Mouse (Mus musculus) hindbrain, embryonic 12.5 days (tissue): ENCODE results near the gene Kxd1. TPM values are rescaled to one million over a fixed set of nuclear protein-coding genes. Genes with fewer than 3 reads are reported as not detected.

Experiments used
- ATAC-seq: fragments of 200-750 bp; cut with Nextera tagmentation; 2 replicates; pipeline ENCODE4 v1.8.0; 2017; ENCODE audit warnings: moderate TSS enrichment; ENCODE audit not compliant: low FRiP score
- H3K27ac ChIP-seq: fragments of 300-500 bp; sonication (generic); 2 replicates; pipeline ENCODE4 v1.5.1; 2016; ENCODE audit warnings: mild to moderate bottlenecking
- H3K27me3 ChIP-seq: fragments of 300-500 bp; sonication (generic); 2 replicates; pipeline ENCODE4 v1.6.1; 2016; ENCODE audit warnings: mild to moderate bottlenecking
- H3K36me3 ChIP-seq: fragments of 300-500 bp; sonication (generic); 2 replicates; pipeline ENCODE4 v1.6.1; 2016; ENCODE audit warnings: mild to moderate bottlenecking
- H3K4me1 ChIP-seq: fragments of 300-500 bp; sonication (generic); 2 replicates; pipeline ENCODE4 v1.6.1; 2016
- H3K4me2 ChIP-seq: fragments of 300-500 bp; sonication (generic); replicated peaks from 2 replicates; pipeline ENCODE4 v1.6.1; 2016; ENCODE audit warnings: mild to moderate bottlenecking
- H3K4me3 ChIP-seq: fragments of 300-500 bp; sonication (generic); 2 replicates; pipeline ENCODE4 v1.5.1; 2016; ENCODE audit warnings: mild to moderate bottlenecking
- H3K9ac ChIP-seq: fragments of 300-500 bp; sonication (generic); 2 replicates; pipeline ENCODE4 v1.6.1; 2016; ENCODE audit warnings: mild to moderate bottlenecking, moderate library complexity
- H3K9me3 ChIP-seq: fragments of 300-500 bp; sonication (generic); replicated peaks from 2 replicates; pipeline ENCODE4 v1.6.1; 2016; ENCODE audit warnings: mild to moderate bottlenecking
- WGBS: fragments of 180-500 bp; shearing (Covaris S2); methylation state at CpG from one replicate; pipeline ENCODE4 v1.1.7; 2016; 5-methylcytosine and 5-hydroxymethylcytosine counted together
- polyA plus RNA-seq: library from polyadenylated mRNA; unstranded; fragments of >200 nt; fragmentation: Nextera tagmentation; extraction: Ambion mirVana; gene quantifications from 2 replicates; pipeline ENCODE4 v1.2.1, GENCODE M21; 2016

The Kxd1 gene
- polyA plus RNA-seq, 1 experiment from 2014 or later = 48.5 TPM

- no peak for ATAC-seq
- H3K9ac ChIP-seq = peak overlapping the region; percentile 99
- peak overlapping the region; percentile 100 for H3K4me3 ChIP-seq
- H3K27ac ChIP-seq = peak overlapping the region; percentile 96; the same call in 1 of the 2 replicates
- 16% methylated on average over 25 of the region's 25 CpGs for WGBS
- peaks cover 38% of the 10 kb centered on the region for H3K36me3 ChIP-seq
- H3K4me2 ChIP-seq = peak overlapping the region; percentile 97
- H3K4me1 ChIP-seq = peaks cover 33% of the 10 kb centered on the region
- H3K9me3 ChIP-seq = no peaks in the 10 kb centered on the region
- H3K27me3 ChIP-seq = no peaks in the 10 kb centered on the region
These were observed 18.3 kb downstream of the Kxd1 start for GRCm38 (mm10) chr8:70509281-70509952.

- 65% methylated on average over 5 of the region's 5 CpGs for WGBS
- H3K27ac ChIP-seq = peak overlapping the region; percentile 94
- H3K4me2 ChIP-seq = peak overlapping the region; percentile 87; the same call in 1 of the 2 replicates
- no peak for ATAC-seq
- H3K4me3 ChIP-seq = peak overlapping the region; percentile 74; the same call in 1 of the 2 replicates
- H3K9ac ChIP-seq = no peak overlapping the region
- H3K36me3 ChIP-seq = peaks cover 21% of the 10 kb centered on the region
- peaks cover 44% of the 10 kb centered on the region for H3K4me1 ChIP-seq
- no peaks in the 10 kb centered on the region for H3K9me3 ChIP-seq
- peaks cover 23% of the 10 kb centered on the region for H3K27me3 ChIP-seq
These were observed 20.7 kb downstream of the Kxd1 start for GRCm38 (mm10) chr8:70507027-70507393.

GRCm38 (mm10) chr8:70506328-70507026 is 21.3 kb downstream of the Kxd1 start, which contains the start of gene Rex1bd:
Rex1bd (minus strand) TSS chr8:70506752.
- Histone ChIP-seq H3K36me3 (peaks cover 21% of the 10 kb centered on the region), H3K4me1 (peaks cover 43% of the 10 kb centered on the region), H3K9ac (peak within 1 kb of the TSS; percentile 85), H3K27me3 (peaks cover 28% of the 10 kb centered on the region), H3K4me3 (peak within 1 kb of the TSS; percentile 74), H3K27ac (peak within 1 kb of the TSS; percentile 94), H3K4me2 (peak within 1 kb of the TSS; percentile 87), H3K9me3 (no peaks in the 10 kb centered on the region)
- WGBS = 1% methylated on average over 40 of the region's 40 CpGs
- ATAC-seq = peak; percentile 85

DNA sequence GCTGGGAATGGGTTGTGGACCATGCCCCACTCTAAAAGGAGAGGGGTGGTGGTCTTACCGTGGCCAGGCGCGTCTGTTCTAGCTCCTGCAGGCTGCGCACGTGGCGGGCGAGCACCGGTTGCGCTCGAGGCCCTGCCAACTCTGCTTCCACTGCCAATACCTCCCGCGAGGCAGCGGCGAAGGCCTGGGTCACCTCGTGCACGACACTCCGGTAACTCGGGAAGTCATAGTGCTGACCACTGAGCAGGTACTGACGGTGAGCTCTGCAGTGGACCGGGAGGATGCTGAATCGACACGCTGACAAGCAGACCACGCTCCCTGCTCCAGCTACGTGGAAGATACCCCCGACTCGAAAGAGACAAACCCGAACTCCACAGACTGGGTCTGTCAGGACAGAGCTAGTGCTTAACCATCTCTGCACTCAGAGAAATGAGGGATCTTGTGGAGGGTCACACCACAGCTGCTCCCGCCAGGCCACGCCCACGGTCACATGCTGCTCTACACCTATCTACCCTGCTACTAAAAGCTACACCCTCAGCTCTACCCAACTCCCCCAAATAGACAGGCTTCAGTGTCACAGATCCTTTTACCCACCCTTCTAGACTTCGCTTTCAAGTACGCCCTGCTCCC is 21.9 kb downstream of the Kxd1 start:
- peak overlapping the region; percentile 87 for H3K4me2 ChIP-seq
- ATAC-seq = peak; percentile 18; the same call in 1 of the 2 replicates
- H3K36me3 ChIP-seq = peaks cover 21% of the 10 kb centered on the region
- H3K9me3 ChIP-seq = no peaks in the 10 kb centered on the region
- WGBS = 36% methylated on average over 32 of the region's 32 CpGs
- H3K27ac ChIP-seq = peak overlapping the region; percentile 94
- peaks cover 35% of the 10 kb centered on the region for H3K27me3 ChIP-seq
- peaks cover 45% of the 10 kb centered on the region for H3K4me1 ChIP-seq
- H3K4me3 ChIP-seq = peak overlapping the region; percentile 74
- peak overlapping the region; percentile 85 for H3K9ac ChIP-seq

DNA sequence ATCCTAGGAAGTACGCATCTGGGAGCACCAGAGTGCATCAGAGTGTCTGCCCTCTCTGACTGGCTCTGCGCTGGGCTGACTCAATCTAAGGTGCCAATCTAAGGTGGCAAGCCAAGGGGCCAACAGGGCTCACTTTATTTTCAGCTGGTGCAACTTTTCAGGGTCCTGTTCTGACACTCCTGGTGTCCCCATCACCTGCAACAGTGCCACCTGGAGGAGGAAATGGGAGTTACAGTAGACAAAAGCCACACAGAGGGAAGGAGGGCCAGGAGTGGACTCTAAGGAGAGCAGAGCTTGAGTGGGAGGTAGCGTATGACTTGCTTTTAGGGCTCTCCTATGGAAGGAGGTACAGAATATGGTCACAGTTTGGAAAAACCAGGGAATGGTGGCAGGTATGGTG is 22.9 kb downstream of the Kxd1 start:
- peaks cover 44% of the 10 kb centered on the region for H3K27me3 ChIP-seq
- H3K4me3 ChIP-seq = no peak overlapping the region
- no peak for ATAC-seq
- H3K9ac ChIP-seq = no peak overlapping the region
- H3K4me1 ChIP-seq = peaks cover 47% of the 10 kb centered on the region
- H3K4me2 ChIP-seq = 0 out of 2 replicates have a peak overlapping the region, but pooled peaks have one; percentile 87
- H3K27ac ChIP-seq = no peak overlapping the region
- WGBS = 71% methylated on average over 3 of the region's 3 CpGs
- H3K9me3 ChIP-seq = no peaks in the 10 kb centered on the region
- peaks cover 21% of the 10 kb centered on the region for H3K36me3 ChIP-seq

DNA sequence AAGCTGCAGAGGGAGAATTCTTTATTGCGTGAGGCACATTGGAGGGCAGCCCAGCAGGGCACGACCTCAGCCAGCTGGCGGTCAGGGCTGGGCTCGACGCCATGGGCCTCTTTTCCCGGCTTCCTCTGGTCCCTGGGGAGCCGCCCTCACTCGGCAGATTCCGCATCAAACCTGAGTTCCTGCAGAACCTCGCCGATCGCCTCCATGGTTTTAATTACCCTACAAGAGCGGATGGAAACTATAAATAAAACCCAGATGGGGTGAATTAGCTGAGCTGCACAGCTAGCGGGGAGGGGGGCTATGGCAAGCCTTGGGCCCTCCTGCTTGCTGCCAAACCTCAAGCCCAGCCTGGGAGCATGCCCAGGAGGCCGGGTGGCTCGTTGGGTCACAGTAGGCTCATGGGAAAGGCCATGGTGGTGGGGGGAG is 23.5 kb downstream of the Kxd1 start:
- H3K9me3 ChIP-seq = no peaks in the 10 kb centered on the region
- peaks cover 50% of the 10 kb centered on the region for H3K27me3 ChIP-seq
- H3K27ac ChIP-seq = no peak overlapping the region
- peaks cover 43% of the 10 kb centered on the region for H3K4me1 ChIP-seq
- 44% methylated on average over 16 of the region's 16 CpGs for WGBS
- H3K9ac ChIP-seq = peak overlapping the region; percentile 28; the same call in 1 of the 2 replicates
- 0 out of 2 replicates have a peak overlapping the region, but pooled peaks have one; percentile 9 for H3K4me2 ChIP-seq
- H3K36me3 ChIP-seq = peaks cover 21% of the 10 kb centered on the region
- ATAC-seq = no peak
- no peak overlapping the region for H3K4me3 ChIP-seq

DNA sequence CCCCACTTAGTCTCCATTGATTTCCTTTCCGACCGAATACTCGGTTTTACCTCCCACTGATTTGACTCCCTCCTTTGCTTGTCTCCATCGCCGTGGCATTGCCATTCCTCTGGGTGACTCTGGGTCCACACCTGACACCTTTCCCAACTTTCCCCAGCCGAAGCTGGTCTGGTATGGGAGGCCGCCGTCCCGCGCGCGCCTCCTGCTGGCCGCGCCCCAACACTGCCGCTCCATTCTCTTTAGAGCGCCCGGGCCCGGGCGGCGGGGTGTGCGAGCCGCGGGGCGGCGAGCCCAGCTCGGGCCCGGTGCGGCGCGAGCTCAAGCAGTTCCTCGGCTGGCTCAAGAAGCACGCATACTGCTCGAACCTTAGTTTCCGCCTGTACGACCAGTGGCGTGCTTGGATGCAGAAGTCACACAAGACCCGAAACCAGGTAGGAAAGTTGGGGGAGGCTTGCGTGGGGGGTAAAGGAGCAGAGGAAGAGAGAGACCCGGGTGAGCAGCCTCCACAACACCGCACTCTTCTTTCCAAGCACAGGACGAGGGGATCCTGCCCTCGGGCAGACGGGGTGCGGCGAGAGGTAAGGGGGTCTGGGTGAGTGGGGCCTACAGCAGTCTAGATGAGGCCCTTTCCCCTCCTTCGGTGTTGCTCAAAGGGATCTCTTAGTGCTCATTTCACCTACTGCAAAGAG is 24.6 kb downstream of the Kxd1 start:
- no peak overlapping the region for H3K27ac ChIP-seq
- H3K9ac ChIP-seq = no peak overlapping the region
- H3K9me3 ChIP-seq = no peaks in the 10 kb centered on the region
- peaks cover 12% of the 10 kb centered on the region for H3K36me3 ChIP-seq
- no peak overlapping the region for H3K4me3 ChIP-seq
- H3K27me3 ChIP-seq = peaks cover 61% of the 10 kb centered on the region
- 12% methylated on average over 46 of the region's 46 CpGs for WGBS
- peak overlapping the region; percentile 24; the same call in 1 of the 2 replicates for H3K4me2 ChIP-seq
- peaks cover 33% of the 10 kb centered on the region for H3K4me1 ChIP-seq
- ATAC-seq = no peak

- H3K9me3 ChIP-seq = no peaks in the 10 kb centered on the region
- H3K36me3 ChIP-seq = peaks cover 7% of the 10 kb centered on the region
- H3K4me3 ChIP-seq = no peak overlapping the region
- H3K9ac ChIP-seq = no peak overlapping the region
- 31% methylated on average over 12 of the region's 12 CpGs for WGBS
- 0 out of 2 replicates have a peak overlapping the region, but pooled peaks have one; percentile 24 for H3K4me2 ChIP-seq
- H3K27ac ChIP-seq = no peak overlapping the region
- H3K4me1 ChIP-seq = peaks cover 33% of the 10 kb centered on the region
- ATAC-seq = no peak
- H3K27me3 ChIP-seq = peaks cover 67% of the 10 kb centered on the region
These were observed 25.2 kb downstream of the Kxd1 start for GRCm38 (mm10) chr8:70502540-70502939.

DNA sequence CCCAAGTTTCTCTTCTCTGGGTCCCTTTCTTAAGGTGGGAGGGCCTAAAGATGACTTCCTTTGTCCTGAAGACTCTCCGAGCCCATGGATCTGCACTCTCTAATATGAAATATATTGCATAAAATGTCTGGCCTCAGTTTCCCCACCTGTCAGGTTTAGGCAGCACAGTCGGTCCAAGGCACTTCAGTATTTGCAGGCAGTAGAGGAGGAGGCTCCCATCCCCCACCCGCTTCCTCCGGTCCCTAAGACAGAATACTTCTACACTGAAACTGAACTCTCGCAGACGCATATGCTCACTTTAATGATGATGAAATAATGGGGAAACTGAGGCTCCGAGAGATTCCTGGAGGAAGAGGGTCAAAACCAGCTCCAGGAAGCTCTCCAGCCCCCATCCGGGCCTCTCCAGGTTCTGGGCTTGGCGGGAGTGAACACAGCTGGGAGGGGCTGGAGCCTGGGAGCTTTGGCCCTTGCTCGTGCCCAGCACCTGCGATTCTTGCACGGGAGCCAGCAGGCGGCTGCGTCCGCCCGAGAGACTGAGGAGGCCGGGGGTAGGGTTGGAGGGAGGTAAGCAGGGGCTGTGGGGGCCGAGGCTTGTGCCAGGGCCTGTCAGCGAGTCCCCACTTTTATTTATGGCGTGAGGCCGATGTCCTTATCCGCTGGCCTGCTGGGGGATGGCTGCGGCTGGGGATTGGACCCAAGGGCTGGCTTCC is 25.8 kb downstream of the Kxd1 start:
- no peak overlapping the region for H3K4me2 ChIP-seq
- peaks cover 33% of the 10 kb centered on the region for H3K4me1 ChIP-seq
- no peak overlapping the region for H3K4me3 ChIP-seq
- peak overlapping the region; percentile 23; the same call in 1 of the 2 replicates for H3K9ac ChIP-seq
- peaks cover 73% of the 10 kb centered on the region for H3K27me3 ChIP-seq
- 12% methylated on average over 23 of the region's 23 CpGs for WGBS
- ATAC-seq = no peak
- H3K9me3 ChIP-seq = no peaks in the 10 kb centered on the region
- peaks cover under 1% of the 10 kb centered on the region for H3K36me3 ChIP-seq
- H3K27ac ChIP-seq = no peak overlapping the region

GRCm38 (mm10) chr8:70500386-70501301 is 27.1 kb downstream of the Kxd1 start:
- peak overlapping the region; percentile 10; the same call in 1 of the 2 replicates for H3K4me3 ChIP-seq
- no peaks in the 10 kb centered on the region for H3K9me3 ChIP-seq
- 8% methylated on average over 39 of the region's 39 CpGs for WGBS
- no peak for ATAC-seq
- H3K27me3 ChIP-seq = peaks cover 86% of the 10 kb centered on the region
- H3K36me3 ChIP-seq = no peaks in the 10 kb centered on the region; the same call in 1 of the 2 replicates
- peak overlapping the region; percentile 21 for H3K4me2 ChIP-seq
- H3K27ac ChIP-seq = no peak overlapping the region
- H3K9ac ChIP-seq = no peak overlapping the region
- peaks cover 31% of the 10 kb centered on the region for H3K4me1 ChIP-seq
